Mouse (Mus musculus): ENCODE results near the gene Son.
A peak's percentile ranks its signal among the peaks of the same experiment; 100 is the strongest.

The Son gene

GRCm38 (mm10) chr16:91647461-91648219 lies at the start of gene Son:
Gene Son, plus strand, starts transcription at chr16:91647506.
- peak; percentile 97 for DNase-seq (ENCODE audit: low spot score in 2 of 2)

- DNase-seq (ENCODE audit: low spot score in 2 of 2) = peak; percentile 97 to 98
Observed at GRCm38 (mm10) chr16:91597672-91598010, 49.7 kb upstream of the Son start, which contains the start of gene Tmem50b. Gene Tmem50b, minus strand, starts transcription at chr16:91597800.

GRCm38 (mm10) chr16:91599242-91599641 lies 48.1 kb upstream of the Son start:
- no peak for DNase-seq (ENCODE audit: low spot score in 2 of 2)

- DNase-seq (ENCODE audit: low spot score in 2 of 2) = no peak
Observed at GRCm38 (mm10) chr16:91601081-91601480, 46.2 kb upstream of the Son start.

GRCm38 (mm10) chr16:91601693-91602092 lies 45.6 kb upstream of the Son start:
- DNase-seq (ENCODE audit: low spot score in 2 of 2) = no peak

GRCm38 (mm10) chr16:91605156-91605555 lies 42.1 kb upstream of the Son start:
- peak in 1 of 2 experiments; percentile 24 for DNase-seq (ENCODE audit: low spot score in 2 of 2)

- DNase-seq (ENCODE audit: low spot score in 2 of 2) = no peak
Observed at GRCm38 (mm10) chr16:91606958-91607357, 40.3 kb upstream of the Son start.

GRCm38 (mm10) chr16:91609501-91610245 lies 37.6 kb upstream of the Son start:
- DNase-seq (ENCODE audit: low spot score in 2 of 2) = peak; percentile 58 to 71

GRCm38 (mm10) chr16:91611248-91611647 lies 36.1 kb upstream of the Son start:
- peak in 1 of 2 experiments; percentile 16 for DNase-seq (ENCODE audit: low spot score in 2 of 2)

- DNase-seq (ENCODE audit: low spot score in 2 of 2) = no peak
Observed at GRCm38 (mm10) chr16:91612525-91612924, 34.8 kb upstream of the Son start.

- no peak for DNase-seq (ENCODE audit: low spot score in 2 of 2)
Observed at GRCm38 (mm10) chr16:91614552-91614951, 32.8 kb upstream of the Son start.

GRCm38 (mm10) chr16:91618511-91619501 lies 28.5 kb upstream of the Son start, which contains the start of gene Dnajc28:
Gene Dnajc28, minus strand, starts transcription at chr16:91619026.
- peak; percentile 82 to 85 for DNase-seq (ENCODE audit: low spot score in 2 of 2)

GRCm38 (mm10) chr16:91620185-91620584 lies 27.1 kb upstream of the Son start:
- no peak for DNase-seq (ENCODE audit: low spot score in 2 of 2)

GRCm38 (mm10) chr16:91620991-91621390 lies 26.3 kb upstream of the Son start:
- no peak for DNase-seq (ENCODE audit: low spot score in 2 of 2)

GRCm38 (mm10) chr16:91623074-91623473 lies 24.2 kb upstream of the Son start:
- DNase-seq (ENCODE audit: low spot score in 2 of 2) = no peak

GRCm38 (mm10) chr16:91627831-91628230 lies 19.5 kb upstream of the Son start:
- no peak for DNase-seq (ENCODE audit: low spot score in 2 of 2)

- DNase-seq (ENCODE audit: low spot score in 2 of 2) = no peak
Observed at GRCm38 (mm10) chr16:91628673-91629072, 18.6 kb upstream of the Son start.

- DNase-seq (ENCODE audit: low spot score in 2 of 2) = no peak
Observed at GRCm38 (mm10) chr16:91629749-91630148, 17.6 kb upstream of the Son start.

- no peak for DNase-seq (ENCODE audit: low spot score in 2 of 2)
Observed at GRCm38 (mm10) chr16:91630584-91630983, 16.7 kb upstream of the Son start.

- no peak for DNase-seq (ENCODE audit: low spot score in 2 of 2)
Observed at GRCm38 (mm10) chr16:91632439-91632838, 14.9 kb upstream of the Son start.

GRCm38 (mm10) chr16:91632940-91633339 lies 14.4 kb upstream of the Son start:
- no peak for DNase-seq (ENCODE audit: low spot score in 2 of 2)

- DNase-seq (ENCODE audit: low spot score in 2 of 2) = no peak
Observed at GRCm38 (mm10) chr16:91633641-91634040, 13.7 kb upstream of the Son start.

All from heart, adult 9 months (tissue).